ENCODE assay signal across 18 mouse cellular contexts in the genomic region with DNA sequence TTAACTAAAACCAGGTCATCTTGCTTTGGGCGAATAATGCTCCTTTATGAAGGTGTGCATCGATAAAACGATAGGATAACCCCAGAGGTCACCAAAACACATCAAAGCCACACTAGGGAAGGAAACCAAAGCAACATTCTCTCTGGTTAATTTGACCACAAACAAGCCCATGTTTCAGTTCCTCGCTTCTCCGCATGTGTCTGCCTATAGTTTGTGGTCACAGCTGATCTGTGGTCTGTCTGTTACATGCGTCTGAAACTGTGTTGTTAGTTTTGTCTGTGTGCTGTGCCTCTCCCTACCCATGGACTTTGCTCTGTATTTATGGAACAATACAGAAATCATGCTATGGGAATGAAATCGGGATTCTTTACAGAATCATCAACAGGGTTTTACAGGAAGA.
"Had no signal": no experiment of that assay in that cellular context is flagged by ENCODE, and none has a peak within 500 bp of the region (broad histone marks: within the 10 kb centered on the region; RNA-seq: fewer than 3 reads in every experiment).

No protein-coding gene starts in this region.

- ATAC-seq: liver, embryonic 12.5 days; midbrain, embryonic 13.5 days had no signal

- H3K4me2 ChIP-seq: limb, embryonic 13.5 days; liver, embryonic 12.5 days; liver, embryonic 15.5 days; midbrain, embryonic 13.5 days; stomach, embryonic 15.5 days had no signal

- H3K27me3 ChIP-seq: limb, embryonic 13.5 days; liver, embryonic 15.5 days; midbrain, embryonic 13.5 days; stomach, embryonic 15.5 days had no signal

- H3K4me1 ChIP-seq: liver, embryonic 12.5 days; liver, embryonic 15.5 days had no signal

- H3K9ac ChIP-seq: limb, embryonic 13.5 days; liver, embryonic 12.5 days; liver, embryonic 15.5 days; midbrain, embryonic 13.5 days; stomach, embryonic 15.5 days had no signal

- H3K27ac ChIP-seq: kidney, postnatal 0 days; limb, embryonic 10.5 days; limb, embryonic 13.5 days; liver, embryonic 12.5 days; liver, embryonic 15.5 days; midbrain, embryonic 10.5 days; midbrain, embryonic 13.5 days; stomach, embryonic 15.5 days had no signal

- H3K4me3 ChIP-seq: limb, embryonic 10.5 days; limb, embryonic 13.5 days; liver, embryonic 12.5 days; liver, embryonic 15.5 days; megakaryocyte, embryonic 14.5 days; midbrain, embryonic 10.5 days; midbrain, embryonic 13.5 days; stomach, embryonic 15.5 days had no signal

- H3K9me3 ChIP-seq: limb, embryonic 10.5 days; limb, embryonic 13.5 days; liver, embryonic 12.5 days; liver, embryonic 15.5 days; megakaryocyte, embryonic 14.5 days; midbrain, embryonic 10.5 days; midbrain, embryonic 13.5 days; stomach, embryonic 15.5 days had no signal

- H3K36me3 ChIP-seq: limb, embryonic 10.5 days; limb, embryonic 13.5 days; liver, embryonic 12.5 days; liver, embryonic 15.5 days; midbrain, embryonic 10.5 days; midbrain, embryonic 13.5 days; stomach, embryonic 15.5 days had no signal

- DNase-seq: kidney, adult 18-20 months; kidney, postnatal 25 days; liver; lung, adult 2 months; lung, postnatal 14 days; lung, postnatal 4 days; right cerebral cortex, postnatal 14 days; right cerebral cortex, postnatal 4 days; thymus, postnatal 25 days had no signal
